In the genomic region with DNA sequence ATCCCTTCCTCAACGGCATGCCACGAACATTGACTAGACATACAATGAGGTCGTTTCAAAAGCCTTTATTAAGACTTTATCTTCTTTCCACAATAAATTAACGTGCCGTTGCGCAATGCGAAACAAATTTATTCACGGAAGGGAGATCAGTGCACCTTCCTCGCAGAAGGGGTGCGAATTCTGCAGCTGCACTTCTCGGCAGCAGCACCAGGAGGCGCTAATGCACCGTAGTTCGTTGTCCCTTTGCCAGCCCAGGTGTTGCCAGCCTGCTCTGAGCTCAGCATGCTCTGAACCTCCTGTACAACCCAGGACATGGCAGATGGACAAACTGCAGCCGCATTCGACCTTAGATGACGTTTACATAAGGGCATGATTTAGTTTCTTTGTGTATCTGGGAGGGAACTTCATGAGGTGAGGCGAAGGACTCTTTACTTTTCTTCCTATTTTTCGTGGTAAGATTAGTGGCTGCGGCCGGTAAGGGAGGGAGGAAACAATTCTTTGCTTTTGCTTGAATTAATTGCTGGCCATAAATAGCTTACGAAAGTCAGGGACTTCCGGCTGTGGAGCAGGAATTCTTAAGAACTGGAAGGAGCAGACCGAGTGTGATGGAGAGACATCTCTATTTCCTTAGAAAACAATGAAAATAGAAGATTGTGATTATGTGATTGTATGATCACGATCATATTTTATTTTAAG, we compare ENCODE assay signal across 8 mouse cellular contexts.
DNase-seq lines count a peak whose midpoint lies in the region; ATAC-seq and TF ChIP-seq lines count a peak whose summit lies in the region.

No protein-coding gene starts in this region.

- H3K9me3 ChIP-seq in limb, embryonic 11.5 days (ENCODE audit: control insufficient read depth, low read length), result no peaks in the 10 kb centered on the region
- no peaks in the 10 kb centered on the region for H3K9me3 ChIP-seq in midbrain, embryonic 16.5 days (replicated peaks; ENCODE audit: control insufficient read depth, low read length, poor library complexity, severe bottlenecking)
- H3K9me3 ChIP-seq in stomach, postnatal 0 days (ENCODE audit: control insufficient read depth, low read length), result no peaks in the 10 kb centered on the region

- H3K4me2 ChIP-seq in limb, embryonic 11.5 days (ENCODE audit: low read depth, severe bottlenecking), result no peak overlapping the region
- H3K4me2 ChIP-seq in midbrain, embryonic 16.5 days (ENCODE audit: low read length), result peak overlapping the region; percentile 51
- peak overlapping the region; percentile 27 for H3K4me2 ChIP-seq in stomach, postnatal 0 days (replicated peaks; ENCODE audit: low read depth)

- no peaks in the 10 kb centered on the region; the same call in 1 of the 2 replicates for H3K4me1 ChIP-seq in heart, adult 2 months (ENCODE audit: control insufficient read depth, insufficient read depth, low read length)
- H3K4me1 ChIP-seq in limb, embryonic 11.5 days (ENCODE audit: control insufficient read depth, insufficient read depth, low read length), result no peaks in the 10 kb centered on the region
- peaks cover 5% of the 10 kb centered on the region; the same call in 1 of the 2 replicates for H3K4me1 ChIP-seq in midbrain, embryonic 16.5 days (ENCODE audit: control insufficient read depth, insufficient read depth, low read length)
- H3K4me1 ChIP-seq in stomach, postnatal 0 days (replicated peaks; ENCODE audit: control insufficient read depth, insufficient read depth), result no peaks in the 10 kb centered on the region

- WGBS in heart, adult 2 months, result 26% methylated on average over 25 of the region's 25 CpGs
- 26% methylated on average over 25 of the region's 25 CpGs for WGBS in limb, embryonic 11.5 days
- WGBS in midbrain, embryonic 16.5 days, result 29% methylated on average over 25 of the region's 25 CpGs
- 15% methylated on average over 25 of the region's 25 CpGs for WGBS in stomach, postnatal 0 days

- no peak overlapping the region for H3K27ac ChIP-seq in heart, adult 2 months
- no peak overlapping the region for H3K27ac ChIP-seq in limb, embryonic 11.5 days (replicated peaks; ENCODE audit: low read depth, low read length)
- H3K27ac ChIP-seq in midbrain, embryonic 16.5 days (ENCODE audit: low read length), result no peak overlapping the region
- no peak overlapping the region for H3K27ac ChIP-seq in stomach, postnatal 0 days (replicated peaks)

- peak; percentile 93 for TF ChIP-seq CTCF in heart, adult 2 months (IDR thresholded peaks at IDR 0.05)
- peak; percentile 92 for TF ChIP-seq CTCF in stomach, postnatal 0 days (IDR thresholded peaks at IDR 0.05; ENCODE audit: low read depth)

- 0 out of 2 replicates have a peak, but pooled peaks have one; percentile 32 for TF ChIP-seq EP300 in heart, adult 2 months (IDR thresholded peaks at IDR 0.05; ENCODE audit: insufficient read depth, low read depth, low read length)
- no peak for TF ChIP-seq EP300 in stomach, postnatal 0 days (optimal IDR thresholded peaks at IDR 0.05)

- ATAC-seq in CD4-positive, CD25-positive, alpha-beta regulatory T cell, adult 4 months, result no peak
- peak; percentile 81 for ATAC-seq in limb, embryonic 11.5 days (ENCODE audit: insufficient number of reproducible peaks, low FRiP score, low TSS enrichment, low read depth)
- ATAC-seq in midbrain, embryonic 16.5 days, result peak; percentile 96
- ATAC-seq in stomach, postnatal 0 days (ENCODE audit: low FRiP score, low TSS enrichment), result peak; percentile 86

- DNase-seq in CD4-positive, CD25-positive, alpha-beta regulatory T cell, adult 2 months (ENCODE audit: low read depth, low spot score), result peak; percentile 43
- DNase-seq in cerebellum, postnatal 4 days (ENCODE audit: low spot score in 2 of 2), result peak; percentile 82 to 89
- DNase-seq in heart, adult 2 months, result peak; percentile 41 to 77
- peak; percentile 64 for DNase-seq in kidney, adult 9 months
- DNase-seq in limb, embryonic 11.5 days (ENCODE audit: low spot score), result peak; percentile 91
- DNase-seq in stomach, postnatal 0 days (ENCODE audit: low spot score), result peak; percentile 80

- H3K9ac ChIP-seq in heart, adult 2 months (ENCODE audit: low read depth, low read length), result no peak overlapping the region
- no peak overlapping the region for H3K9ac ChIP-seq in limb, embryonic 11.5 days (ENCODE audit: low read length)
- peak overlapping the region; percentile 44; the same call in 1 of the 2 replicates for H3K9ac ChIP-seq in midbrain, embryonic 16.5 days (ENCODE audit: low read depth, low read length)
- H3K9ac ChIP-seq in stomach, postnatal 0 days (ENCODE audit: low read length), result no peak overlapping the region

- H3K36me3 ChIP-seq in heart, adult 2 months (ENCODE audit: control insufficient read depth, insufficient read depth, low read length), result no peaks in the 10 kb centered on the region
- H3K36me3 ChIP-seq in limb, embryonic 11.5 days (ENCODE audit: control insufficient read depth, insufficient read depth, low read length), result no peaks in the 10 kb centered on the region
- no peaks in the 10 kb centered on the region for H3K36me3 ChIP-seq in midbrain, embryonic 16.5 days (ENCODE audit: control insufficient read depth, insufficient read depth, low read length)
- no peaks in the 10 kb centered on the region for H3K36me3 ChIP-seq in stomach, postnatal 0 days (ENCODE audit: control insufficient read depth, insufficient read depth, low read length)

- no peaks in the 10 kb centered on the region for H3K27me3 ChIP-seq in heart, adult 2 months (ENCODE audit: control insufficient read depth, insufficient read depth, low read length)
- no peaks in the 10 kb centered on the region for H3K27me3 ChIP-seq in limb, embryonic 11.5 days (ENCODE audit: control insufficient read depth, insufficient read depth, low read length)
- no peaks in the 10 kb centered on the region for H3K27me3 ChIP-seq in midbrain, embryonic 16.5 days (ENCODE audit: control insufficient read depth, insufficient read depth, low read depth, low read length)
- no peaks in the 10 kb centered on the region for H3K27me3 ChIP-seq in stomach, postnatal 0 days (ENCODE audit: control insufficient read depth, insufficient read depth, low read length)

- no peak overlapping the region for H3K4me3 ChIP-seq in heart, adult 2 months
- H3K4me3 ChIP-seq in limb, embryonic 11.5 days (ENCODE audit: low read depth, low read length), result no peak overlapping the region
- peak overlapping the region; percentile 22 for H3K4me3 ChIP-seq in midbrain, embryonic 16.5 days (ENCODE audit: low read depth, low read length)
- H3K4me3 ChIP-seq in stomach, postnatal 0 days (ENCODE audit: low read depth, low read length), result 0 out of 2 replicates have a peak overlapping the region, but pooled peaks have one; percentile 1

- H3K79me2 ChIP-seq in heart, adult 2 months (replicated peaks; ENCODE audit: control insufficient read depth, insufficient read depth, low read length), result no peaks in the 10 kb centered on the region

- TF ChIP-seq POLR2A in heart, adult 2 months (IDR thresholded peaks at IDR 0.05; ENCODE audit: insufficient read depth, low read depth, low read length), result no peak

- intact Hi-C loops in heart, adult 2 months (cut with DNase I), result loop anchor here (2.0 to 10.0 kb wide), 2 partner anchors 659 to 1039 kb away; no protein-coding TSS in a partner anchor

Comparison
In these comparisons a context has a peak if more than half of its experiments do, and no peak if none do; other contexts are left out.
1. H3K4me3 ChIP-seq: peak in midbrain, embryonic 16.5 days (single experiment) and stomach, postnatal 0 days (single experiment); none in heart, adult 2 months (single experiment) and limb, embryonic 11.5 days (single experiment).
2. Peak in every context shown above with its lines, with median percentiles within 50 percentile points of each other: DNase-seq.